Mouse (Mus musculus): ENCODE results near the gene Xpo5.

DNA sequence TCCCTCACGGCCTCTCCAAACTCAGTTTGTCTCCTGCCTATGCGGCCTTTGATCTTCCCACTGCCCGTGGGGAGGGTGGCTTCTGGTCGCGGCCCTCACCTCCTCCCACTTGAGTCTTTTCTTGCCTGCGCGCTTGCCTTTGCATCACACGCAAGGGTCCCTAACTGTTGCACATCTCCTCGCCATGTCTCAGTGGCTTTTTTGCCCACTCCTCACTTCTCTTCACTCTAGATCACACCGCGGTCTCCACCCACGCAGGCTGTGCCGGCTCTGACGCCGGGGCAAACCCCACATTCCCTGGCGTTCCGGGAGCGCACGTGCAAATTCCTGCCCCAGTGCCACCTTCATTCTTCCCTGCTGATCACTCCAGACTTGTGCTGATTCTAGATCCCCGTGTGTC lies 496 bp downstream of the Xpo5 start:
- TF ChIP-seq GATA1 (IDR thresholded peaks at IDR 0.05; ENCODE audit: borderline replicate concordance, low read length) (no peak), FLI1 (IDR thresholded peaks at IDR 0.05; ENCODE audit: low read length) (no peak)

All from megakaryocyte, embryonic 14.5 days (primary cell).